Mouse (Mus musculus): ENCODE results near the gene Serpinb1b. TPM values are rescaled to one million over a fixed set of nuclear protein-coding genes. Genes with fewer than 3 reads are reported as not detected.
"Not testable (repeated sequence)": the region's sequence is repeated elsewhere in the genome, so short reads cannot be mapped to it uniquely, and the experiment has no call there.

Serpinb1b gene
- not detected in 2 replicates for polyA plus RNA-seq (2016; fragmentation: Nextera tagmentation; extraction: Ambion mirVana)

DNA sequence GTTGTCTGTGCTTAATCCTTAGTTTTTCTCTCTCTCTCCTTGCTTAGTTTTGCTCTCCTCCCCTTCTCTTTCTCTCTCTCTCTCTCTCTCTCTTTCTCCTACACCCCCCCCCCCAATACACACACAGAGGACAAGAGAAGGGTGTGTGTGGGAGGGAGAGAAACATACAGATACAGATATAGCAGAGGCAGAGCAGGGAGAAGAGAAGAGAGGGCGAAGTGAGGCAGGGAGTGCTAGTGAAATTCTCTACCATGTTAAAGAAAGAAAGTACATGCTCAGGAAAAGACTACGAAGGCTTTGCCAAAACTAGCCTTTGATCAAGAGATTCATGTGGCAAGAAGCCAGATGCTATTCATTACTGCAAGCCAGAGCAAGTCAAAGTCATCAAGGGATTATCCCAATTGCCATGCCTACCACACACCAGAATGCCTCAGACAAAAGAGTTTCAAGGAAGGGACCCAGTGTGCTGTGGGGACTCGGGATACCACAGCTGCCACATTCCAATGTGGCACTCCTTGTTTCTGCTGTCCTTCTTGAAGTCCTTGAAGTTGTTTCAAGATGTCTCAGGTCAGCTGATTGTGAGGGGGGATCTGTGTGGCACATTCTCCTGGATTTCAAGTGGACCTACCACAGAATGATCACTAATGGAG lies at the start of gene Serpinb1b:
TSS of gene Serpinb1b (plus strand) at position 520 of the 650 bp plus-strand sequence.
- no peak within 1 kb of the TSS for H3K27ac ChIP-seq
- H3K9ac ChIP-seq: no peak within 1 kb of the TSS
- no peak within 1 kb of the TSS; the same call in 1 of the 2 replicates for H3K4me2 ChIP-seq (replicated peaks)
- no peaks in the 10 kb centered on the region for H3K4me1 ChIP-seq
- WGBS: 78% methylated on average over 3 of the region's 3 CpGs
- no peaks in the 10 kb centered on the region for H3K9me3 ChIP-seq
- no peaks in the 10 kb centered on the region for H3K27me3 ChIP-seq (replicated peaks)
- no peak within 1 kb of the TSS for H3K4me3 ChIP-seq
- no peaks in the 10 kb centered on the region for H3K36me3 ChIP-seq
- no peak for ATAC-seq (ENCODE audit: low FRiP score, low read depth)

DNA sequence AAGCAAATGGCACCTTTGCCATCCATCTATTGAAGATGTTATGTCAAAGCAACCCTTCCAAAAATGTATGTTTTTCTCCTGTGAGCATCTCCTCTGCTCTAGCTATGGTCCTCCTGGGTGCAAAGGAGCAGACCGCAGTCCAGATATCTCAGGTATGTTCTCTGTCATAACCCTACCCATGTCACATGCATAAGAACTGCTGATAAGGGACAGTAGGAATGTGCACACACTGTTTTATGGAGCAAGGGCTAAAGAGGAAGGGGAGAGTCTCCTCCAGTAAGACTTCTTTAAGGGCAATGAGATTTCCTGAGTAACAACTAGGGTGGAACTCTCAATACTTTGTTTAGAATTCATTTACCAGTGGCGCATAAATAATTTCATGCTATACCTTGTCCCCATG lies 48.9 kb upstream of the Serpinb1b start:
- not testable (repeated sequence) for ATAC-seq (ENCODE audit: low FRiP score, low read depth)

DNA sequence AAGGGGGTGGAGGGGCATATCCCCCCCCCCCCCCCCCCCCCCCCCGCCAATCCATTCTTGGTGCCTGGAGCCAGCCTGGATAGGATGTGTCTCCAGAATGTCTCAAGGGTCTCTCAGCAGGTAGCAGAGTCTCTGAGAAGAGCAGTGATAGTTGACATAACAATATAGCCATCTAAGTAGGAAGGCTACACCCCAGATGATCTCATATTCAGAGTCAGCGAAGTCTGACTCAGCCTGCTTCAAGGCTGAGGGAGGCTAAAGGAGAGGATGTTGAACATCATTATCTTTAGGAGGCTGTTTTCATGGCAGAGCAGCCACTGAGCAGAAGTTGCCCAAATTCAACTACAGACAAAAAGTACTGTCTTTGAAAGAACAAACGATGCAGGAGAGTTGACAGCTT lies 48.1 kb upstream of the Serpinb1b start:
- Histone ChIP-seq H3K4me2 (replicated peaks) (no peak overlapping the region), H3K36me3 (no peaks in the 10 kb centered on the region), H3K27me3 (replicated peaks) (no peaks in the 10 kb centered on the region), H3K9me3 (no peaks in the 10 kb centered on the region), H3K9ac (no peak overlapping the region), H3K4me3 (no peak overlapping the region), H3K4me1 (no peaks in the 10 kb centered on the region), H3K27ac (no peak overlapping the region)
- 86% methylated on average over 2 of the region's 3 CpGs for WGBS
- ATAC-seq (ENCODE audit: low FRiP score, low read depth): no peak

More for the DNA sequence above, 48.9 kb upstream of the Serpinb1b start:
- 96% methylated on average over 2 of the region's 2 CpGs for WGBS
- not testable (repeated sequence) for H3K9me3 ChIP-seq; H3K36me3 ChIP-seq; H3K4me3 ChIP-seq; H3K27me3 ChIP-seq (replicated peaks); H3K4me2 ChIP-seq (replicated peaks); H3K4me1 ChIP-seq; H3K27ac ChIP-seq; H3K9ac ChIP-seq

DNA sequence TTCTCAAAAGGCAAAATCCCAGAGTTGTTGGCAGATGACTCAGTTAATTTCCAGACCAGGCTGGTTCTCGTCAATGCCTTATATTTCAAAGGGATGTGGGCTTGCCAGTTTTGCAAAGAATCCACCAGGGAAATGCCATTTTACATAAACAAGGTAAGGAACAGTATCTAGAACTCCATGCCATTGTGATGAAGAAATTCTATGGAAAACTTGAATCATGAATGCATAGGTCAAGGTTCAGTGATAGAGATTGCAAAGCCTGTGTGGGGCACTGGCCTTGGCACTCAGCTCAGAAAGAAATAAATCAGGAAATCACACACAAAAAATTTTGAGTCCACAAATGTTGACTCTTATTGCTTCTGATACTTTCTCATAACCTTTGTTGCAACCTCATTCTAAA lies 42.9 kb upstream of the Serpinb1b start:
- WGBS: 83% methylated on average over 1 of the region's 1 CpGs
- ATAC-seq (ENCODE audit: low FRiP score, low read depth): no peak
- H3K27ac ChIP-seq: no peak overlapping the region

DNA sequence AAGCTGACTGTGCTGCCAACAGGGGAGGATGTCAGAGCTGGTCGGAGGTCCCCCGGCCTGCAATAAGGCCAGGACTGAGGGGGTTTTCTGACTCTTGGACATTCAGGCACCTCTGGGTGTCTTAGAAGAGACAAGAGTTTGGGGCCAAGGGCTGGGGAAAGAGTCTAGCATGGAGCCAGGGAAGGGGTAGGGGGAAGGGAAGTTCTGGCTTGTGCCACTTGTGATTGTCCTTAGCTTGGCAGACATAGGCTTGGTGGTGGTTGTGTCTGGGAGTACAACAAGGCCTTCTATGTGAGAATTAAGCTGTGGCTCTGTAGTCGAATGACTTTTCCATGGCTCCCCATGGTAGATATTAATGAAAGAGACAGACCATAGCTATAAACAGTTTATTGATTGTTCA lies 34.8 kb upstream of the Serpinb1b start:
- 88% methylated on average over 3 of the region's 3 CpGs for WGBS
- Histone ChIP-seq H3K4me1 (no peaks in the 10 kb centered on the region), H3K27ac (no peak overlapping the region), H3K36me3 (no peaks in the 10 kb centered on the region), H3K9me3 (no peaks in the 10 kb centered on the region), H3K27me3 (replicated peaks) (no peaks in the 10 kb centered on the region), H3K9ac (no peak overlapping the region), H3K4me2 (replicated peaks) (no peak overlapping the region), H3K4me3 (no peak overlapping the region)
- no peak for ATAC-seq (ENCODE audit: low FRiP score, low read depth)

More for the DNA sequence above, 42.9 kb upstream of the Serpinb1b start:
- Histone ChIP-seq H3K4me3 (no peak overlapping the region), H3K27me3 (replicated peaks) (no peaks in the 10 kb centered on the region), H3K36me3 (no peaks in the 10 kb centered on the region), H3K4me2 (replicated peaks) (no peak overlapping the region), H3K9me3 (no peaks in the 10 kb centered on the region), H3K4me1 (no peaks in the 10 kb centered on the region), H3K9ac (no peak overlapping the region)

DNA sequence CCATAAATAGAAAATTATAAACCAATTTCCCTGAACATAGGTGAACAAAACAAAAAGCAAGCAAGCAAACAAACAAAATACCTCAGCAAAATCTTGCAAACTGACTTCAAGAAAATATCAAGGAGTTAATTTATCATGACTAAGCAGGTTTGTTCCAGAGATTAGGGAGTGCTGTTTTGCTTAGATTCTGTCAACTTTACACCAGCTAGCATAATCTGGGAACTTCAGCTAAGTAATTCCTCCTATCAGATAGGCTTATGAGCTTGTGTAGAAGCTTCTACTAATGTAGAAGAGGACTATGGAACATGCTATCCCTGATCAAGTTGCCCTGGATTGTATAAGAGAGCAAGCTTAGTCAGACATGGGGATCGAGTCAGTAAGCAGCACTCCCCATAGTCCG lies 31.1 kb upstream of the Serpinb1b start:
- no peak overlapping the region for H3K4me3 ChIP-seq
- H3K4me1 ChIP-seq: no peaks in the 10 kb centered on the region
- H3K27ac ChIP-seq: no peak overlapping the region
- no peaks in the 10 kb centered on the region for H3K9me3 ChIP-seq
- H3K27me3 ChIP-seq (replicated peaks): no peaks in the 10 kb centered on the region
- H3K9ac ChIP-seq: no peak overlapping the region
- H3K36me3 ChIP-seq: no peaks in the 10 kb centered on the region
- 91% methylated on average over 2 of the region's 2 CpGs for WGBS
- no peak overlapping the region for H3K4me2 ChIP-seq (replicated peaks)
- ATAC-seq (ENCODE audit: low FRiP score, low read depth): no peak

DNA sequence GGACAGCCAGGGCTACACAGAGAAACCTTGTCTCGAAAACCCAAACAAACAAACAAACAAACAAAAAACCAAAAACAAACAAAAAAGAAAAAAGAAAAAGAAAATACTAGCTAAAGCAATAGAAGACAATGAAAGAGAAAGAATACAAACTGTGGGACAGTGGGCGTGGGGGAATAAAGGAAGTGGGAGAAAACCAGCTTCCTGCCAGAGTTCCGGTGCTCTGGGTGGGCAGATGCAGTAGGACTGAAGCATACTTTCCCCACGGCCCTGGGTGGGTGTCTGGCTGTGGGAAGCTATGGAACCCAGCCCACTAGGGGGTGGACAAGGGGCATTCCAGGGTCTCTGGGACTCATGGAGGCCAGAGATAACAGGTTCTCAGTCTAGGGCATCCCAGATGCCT lies 30.2 kb upstream of the Serpinb1b start:
- no peaks in the 10 kb centered on the region for H3K9me3 ChIP-seq
- ATAC-seq (ENCODE audit: low FRiP score, low read depth): no peak
- no peaks in the 10 kb centered on the region for H3K36me3 ChIP-seq
- no peaks in the 10 kb centered on the region for H3K27me3 ChIP-seq (replicated peaks)
- H3K4me3 ChIP-seq: no peak overlapping the region
- no peak overlapping the region for H3K9ac ChIP-seq
- H3K4me2 ChIP-seq (replicated peaks): no peak overlapping the region
- WGBS: 82% methylated on average over 4 of the region's 4 CpGs
- no peak overlapping the region for H3K27ac ChIP-seq
- H3K4me1 ChIP-seq: no peaks in the 10 kb centered on the region

DNA sequence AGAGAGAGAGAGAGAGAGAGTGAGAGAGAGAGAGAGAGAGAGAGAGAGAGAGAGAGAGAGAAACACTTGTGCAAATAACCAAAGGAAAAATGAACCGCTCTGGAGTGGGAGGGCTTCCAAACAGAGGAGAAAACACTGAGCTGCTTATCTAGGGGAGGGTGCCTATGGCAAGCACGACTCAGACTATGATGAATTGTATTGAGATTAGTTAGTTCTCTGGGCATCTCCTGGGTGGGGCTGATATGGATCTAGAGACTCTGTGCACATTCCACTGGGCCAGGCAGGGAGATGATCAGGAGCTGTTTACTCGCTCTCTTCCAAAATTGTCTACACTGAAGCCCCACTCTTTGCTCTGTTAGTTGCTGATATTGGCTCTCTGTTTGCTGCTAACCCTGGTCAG lies 26.7 kb upstream of the Serpinb1b start:
- Histone ChIP-seq H3K9ac (no peak overlapping the region), H3K4me1 (no peaks in the 10 kb centered on the region), H3K9me3 (no peaks in the 10 kb centered on the region), H3K4me2 (replicated peaks) (no peak overlapping the region), H3K27me3 (replicated peaks) (no peaks in the 10 kb centered on the region), H3K27ac (no peak overlapping the region), H3K36me3 (no peaks in the 10 kb centered on the region), H3K4me3 (no peak overlapping the region)
- 82% methylated on average over 3 of the region's 3 CpGs for WGBS
- no peak for ATAC-seq (ENCODE audit: low FRiP score, low read depth)

DNA sequence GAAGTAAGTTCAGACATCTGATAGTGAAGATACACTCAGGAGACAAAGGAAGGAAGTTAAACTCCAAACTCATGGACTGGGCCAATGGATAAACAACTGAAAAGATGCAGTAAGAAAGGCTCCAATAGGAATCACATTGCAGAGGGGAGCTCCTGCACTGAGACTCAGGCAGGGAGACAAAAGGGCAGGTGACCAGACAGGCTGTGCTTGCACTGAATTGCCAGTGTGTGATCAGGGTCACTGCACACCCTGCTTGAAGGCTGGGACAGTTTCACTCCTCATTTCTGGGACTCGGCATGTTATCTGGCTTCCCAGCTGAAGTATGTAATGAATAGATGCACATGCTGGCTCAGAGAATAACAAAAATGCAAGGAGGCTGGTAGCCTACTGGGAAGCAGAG lies 15.3 kb upstream of the Serpinb1b start:
- Histone ChIP-seq H3K9me3 (no peaks in the 10 kb centered on the region), H3K27ac (no peak overlapping the region), H3K9ac (no peak overlapping the region), H3K4me2 (replicated peaks) (no peak overlapping the region), H3K27me3 (replicated peaks) (no peaks in the 10 kb centered on the region), H3K4me1 (no peaks in the 10 kb centered on the region), H3K4me3 (no peak overlapping the region), H3K36me3 (no peaks in the 10 kb centered on the region)
- ATAC-seq (ENCODE audit: low FRiP score, low read depth): no peak
- 79% methylated on average over 1 of the region's 1 CpGs for WGBS

DNA sequence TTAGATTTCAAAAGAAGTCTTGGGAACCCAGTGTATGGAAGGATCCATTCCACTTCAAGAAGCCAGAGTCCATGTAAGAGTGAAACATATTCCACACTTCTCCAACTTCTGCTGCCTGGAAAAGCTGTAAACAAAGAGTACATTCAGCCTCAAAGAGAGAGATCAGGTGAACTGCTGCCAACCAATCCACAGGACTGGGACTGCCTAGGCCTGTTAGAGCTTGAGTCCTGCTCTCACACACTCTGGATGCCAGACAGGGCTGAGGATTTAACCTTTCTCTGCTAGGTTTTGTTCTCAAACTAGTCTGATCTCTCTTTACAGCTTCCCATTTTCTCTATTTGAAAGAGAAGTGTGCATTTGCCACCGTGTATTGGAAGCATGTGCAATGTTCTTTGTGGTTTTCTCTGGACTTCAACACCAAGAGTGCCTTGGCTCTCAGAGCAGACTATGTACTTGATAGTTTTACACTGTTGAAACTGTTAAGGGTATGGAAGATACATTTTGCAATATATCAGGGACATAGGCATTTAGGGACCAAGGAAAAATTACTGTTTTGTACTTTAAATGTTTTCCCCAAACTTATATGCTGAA lies 10.9 kb upstream of the Serpinb1b start:
- Histone ChIP-seq H3K36me3 (no peaks in the 10 kb centered on the region), H3K4me2 (replicated peaks) (no peak overlapping the region), H3K27ac (no peak overlapping the region), H3K4me3 (no peak overlapping the region), H3K4me1 (no peaks in the 10 kb centered on the region), H3K27me3 (replicated peaks) (no peaks in the 10 kb centered on the region), H3K9me3 (no peaks in the 10 kb centered on the region), H3K9ac (no peak overlapping the region)
- ATAC-seq (ENCODE audit: low FRiP score, low read depth): no peak
- 76% methylated on average over 1 of the region's 1 CpGs for WGBS

DNA sequence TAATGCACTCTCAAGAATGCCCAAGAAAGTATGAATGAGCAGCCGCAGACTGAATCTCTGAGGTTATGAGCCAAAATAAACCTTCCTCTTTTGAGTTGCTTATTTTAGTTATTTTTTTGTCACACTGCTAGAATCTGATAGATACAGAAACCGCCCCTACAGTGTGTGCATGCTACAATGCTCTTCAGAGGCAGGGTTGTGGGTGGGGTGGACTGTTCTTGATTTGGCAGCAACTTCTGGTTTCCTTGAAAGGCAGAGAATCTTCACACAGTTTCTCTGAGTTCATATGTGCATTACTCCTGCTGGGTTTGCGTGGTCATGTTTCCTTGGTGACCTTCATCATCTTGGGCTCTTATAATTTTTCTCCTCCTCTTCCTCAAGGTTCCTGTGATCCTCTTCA lies 10.2 kb upstream of the Serpinb1b start:
- Histone ChIP-seq H3K4me3 (no peak overlapping the region), H3K9me3 (no peaks in the 10 kb centered on the region), H3K27ac (no peak overlapping the region), H3K4me1 (no peaks in the 10 kb centered on the region), H3K27me3 (replicated peaks) (no peaks in the 10 kb centered on the region), H3K9ac (no peak overlapping the region), H3K4me2 (replicated peaks) (no peak overlapping the region), H3K36me3 (no peaks in the 10 kb centered on the region)
- no peak for ATAC-seq (ENCODE audit: low FRiP score, low read depth)
- WGBS: 93% methylated on average over 3 of the region's 3 CpGs

DNA sequence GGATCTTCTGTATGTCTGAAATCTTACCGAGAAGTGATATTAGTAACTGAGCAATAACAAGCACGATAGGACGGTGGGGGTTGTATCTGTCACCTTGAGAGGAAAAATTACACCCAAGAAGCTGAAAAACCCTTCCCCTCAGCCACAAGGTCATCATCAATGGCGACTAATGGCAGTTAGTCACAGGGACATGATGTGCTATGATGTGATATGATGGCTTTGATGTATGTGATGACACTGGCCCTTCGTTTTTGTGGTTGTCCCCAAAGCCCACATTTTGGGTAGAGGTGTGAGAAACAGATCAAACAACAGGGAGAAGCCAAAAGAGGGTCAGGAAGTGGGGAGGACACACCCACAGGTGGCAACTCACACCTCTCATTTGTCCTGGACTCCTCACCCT lies 6.6 kb upstream of the Serpinb1b start:
- H3K4me2 ChIP-seq (replicated peaks): no peak overlapping the region
- WGBS: 82% methylated on average over 5 of the region's 5 CpGs
- no peak for ATAC-seq (ENCODE audit: low FRiP score, low read depth)
- H3K4me1 ChIP-seq: no peaks in the 10 kb centered on the region
- no peaks in the 10 kb centered on the region for H3K36me3 ChIP-seq
- no peaks in the 10 kb centered on the region for H3K9me3 ChIP-seq
- H3K9ac ChIP-seq: no peak overlapping the region
- no peaks in the 10 kb centered on the region for H3K27me3 ChIP-seq (replicated peaks)
- no peak overlapping the region for H3K27ac ChIP-seq
- no peak overlapping the region for H3K4me3 ChIP-seq

DNA sequence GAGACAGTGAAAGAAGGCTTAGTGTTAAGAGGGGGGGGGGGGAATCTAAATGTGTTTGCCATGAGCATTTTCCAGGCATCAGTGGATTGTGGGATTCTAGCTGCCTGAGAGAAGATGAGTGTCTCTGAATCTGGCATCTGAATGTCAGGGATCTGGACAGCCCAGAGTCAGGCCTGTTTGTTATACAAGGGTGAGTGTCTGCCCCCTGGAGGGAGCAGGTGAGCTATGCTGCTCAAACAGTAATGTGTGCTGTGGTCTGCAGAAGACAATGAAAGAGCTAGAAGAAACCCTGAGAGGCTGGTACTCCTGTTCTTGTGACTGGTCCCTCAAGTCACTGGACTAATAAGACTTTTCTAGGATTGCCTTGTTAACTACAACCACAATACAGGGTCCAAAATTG lies 4.3 kb upstream of the Serpinb1b start:
- H3K27ac ChIP-seq: no peak overlapping the region
- no peak overlapping the region for H3K4me2 ChIP-seq (replicated peaks)
- no peaks in the 10 kb centered on the region for H3K36me3 ChIP-seq
- ATAC-seq (ENCODE audit: low FRiP score, low read depth): no peak
- no peaks in the 10 kb centered on the region for H3K9me3 ChIP-seq
- no peak overlapping the region for H3K4me3 ChIP-seq
- no peak overlapping the region for H3K9ac ChIP-seq
- H3K4me1 ChIP-seq: no peaks in the 10 kb centered on the region
- no peaks in the 10 kb centered on the region for H3K27me3 ChIP-seq (replicated peaks)

Data from neural tube, embryonic 12.5 days (tissue).